Mouse (Mus musculus) liver, postnatal 0 days (tissue): ENCODE results near the gene Sult4a1.

Source experiments
- CTCF ChIP-seq: sonication (generic); IDR thresholded peaks from 2 replicates; pipeline ENCODE4 v1.5.1; 2016; ENCODE audit warnings: antibody characterized with exemption, low read depth
- EP300 ChIP-seq: IDR thresholded peaks from 2 replicates; pipeline ENCODE4 v1.6.1; 2016; ENCODE audit warnings: antibody characterized with exemption, low read depth, mild to moderate bottlenecking

DNA sequence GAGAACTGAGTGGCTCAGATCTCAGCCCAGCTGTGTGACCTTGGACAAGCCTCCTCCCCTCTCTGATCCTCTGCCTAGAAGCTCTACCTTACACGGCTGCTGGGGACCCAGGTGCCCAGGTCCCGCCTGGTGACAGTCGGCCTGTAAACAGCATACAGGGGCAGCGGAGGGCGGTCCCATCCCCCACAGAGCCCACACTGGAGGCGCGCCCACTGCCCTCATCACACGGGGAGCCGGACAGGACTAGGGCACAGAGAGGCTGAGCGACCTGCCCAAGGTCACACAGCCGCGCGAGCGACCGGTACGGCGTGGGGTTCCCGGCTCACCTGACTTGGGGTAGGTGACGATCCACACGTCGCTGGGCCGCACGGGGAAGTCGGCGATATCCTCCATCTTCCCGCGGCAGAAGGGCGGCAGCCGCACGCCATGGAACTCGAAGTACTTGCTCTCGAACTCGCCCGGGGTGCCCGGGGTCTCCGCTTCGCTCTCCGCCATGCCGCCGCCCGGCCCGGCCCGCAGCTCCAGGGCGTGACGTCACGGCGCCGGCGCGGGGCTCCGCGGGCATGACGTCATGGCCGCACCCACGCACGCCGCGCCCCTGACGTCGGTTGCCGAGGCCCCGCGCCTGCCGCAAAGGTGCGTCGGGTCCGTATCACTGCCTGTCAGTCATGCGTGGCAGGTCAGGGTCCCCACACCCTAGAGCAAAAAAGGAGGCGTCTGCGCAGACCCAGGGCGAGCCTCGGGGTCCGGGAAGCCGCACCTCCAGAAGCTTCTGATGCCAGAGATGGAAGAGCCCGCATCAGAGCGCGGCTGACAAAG lies at the start of gene Sult4a1:
- TF ChIP-seq CTCF (no peak), EP300 (no peak)
